Mouse (Mus musculus) midbrain, embryonic 16.5 days (tissue): ENCODE measurements around the gene Slfnl1. TPM values are rescaled to one million over a fixed set of nuclear protein-coding genes. Genes with fewer than 3 reads are reported as not detected.

ENCODE experiments used
- ATAC-seq: fragments of 200-750 bp; cut with Nextera tagmentation; 2 replicates; pipeline ENCODE4 v1.8.0; 2017; ENCODE audit warnings: moderate TSS enrichment
- H3K27ac ChIP-seq: fragments of 300-500 bp; sonication (generic); 2 replicates; pipeline ENCODE4 v1.5.1; 2014; ENCODE audit warnings: mild to moderate bottlenecking, low read length, mixed read lengths
- H3K27me3 ChIP-seq: fragments of 300-500 bp; sonication (generic); 2 replicates; pipeline ENCODE4 v1.6.1; 2014; ENCODE audit warnings: low read depth, low read length, mixed read lengths; ENCODE audit not compliant: control insufficient read depth, insufficient read depth
- H3K36me3 ChIP-seq: fragments of 300-500 bp; sonication (generic); 2 replicates; pipeline ENCODE4 v1.6.1; 2014; ENCODE audit warnings: mild to moderate bottlenecking, low read length, moderate library complexity, mixed read lengths; ENCODE audit not compliant: control insufficient read depth, insufficient read depth
- H3K4me1 ChIP-seq: fragments of 300-500 bp; sonication (generic); 2 replicates; pipeline ENCODE4 v1.6.1; 2014; ENCODE audit warnings: mild to moderate bottlenecking, low read length, mixed read lengths; ENCODE audit not compliant: control insufficient read depth, insufficient read depth
- H3K4me2 ChIP-seq: fragments of 300-500 bp; sonication (generic); 2 replicates; pipeline ENCODE4 v1.6.1; 2014; ENCODE audit warnings: mild to moderate bottlenecking, low read length, mixed read lengths
- H3K4me3 ChIP-seq: fragments of 300-500 bp; sonication (generic); 2 replicates; pipeline ENCODE4 v1.5.1; 2014; ENCODE audit warnings: low read depth, mild to moderate bottlenecking, low read length, moderate library complexity, mixed read lengths
- H3K9ac ChIP-seq: fragments of 300-500 bp; sonication (generic); 2 replicates; pipeline ENCODE4 v1.6.1; 2014; ENCODE audit warnings: low read depth, low read length, mixed read lengths
- H3K9me3 ChIP-seq: fragments of 300-500 bp; sonication (generic); replicated peaks from 2 replicates; pipeline ENCODE4 v1.6.1; 2014; ENCODE audit warnings: mild to moderate bottlenecking, low read length, mixed read lengths; ENCODE audit not compliant: control insufficient read depth, poor library complexity, severe bottlenecking
- WGBS: fragments of 180-500 bp; shearing (Covaris S2); extraction: QIAGEN DNeasy Blood & Tissue Kit; methylation state at CpG from one replicate; pipeline ENCODE4 v1.1.7; 2014; 5-methylcytosine and 5-hydroxymethylcytosine counted together
- polyA plus RNA-seq: library from polyadenylated mRNA; unstranded; fragments of >200 nt; fragmentation: Nextera tagmentation; extraction: Ambion mirVana; gene quantifications from 2 replicates; pipeline ENCODE4 v1.2.1, GENCODE M21; 2015

The Slfnl1 gene
- not detected in 2 replicates for polyA plus RNA-seq

GRCm38 (mm10) chr4:120531986-120532385 lies at the start of gene Slfnl1:
Gene Slfnl1, plus strand, starts transcription at chr4:120532231.
- no peak within 1 kb of the TSS for H3K9ac ChIP-seq
- no peaks in the 10 kb centered on the region for H3K4me1 ChIP-seq
- H3K27ac ChIP-seq = no peak within 1 kb of the TSS
- no peak within 1 kb of the TSS for H3K4me2 ChIP-seq
- no peak within 1 kb of the TSS for H3K4me3 ChIP-seq
- WGBS = 86% methylated on average over 6 of the region's 6 CpGs
- peaks cover 25% of the 10 kb centered on the region for H3K36me3 ChIP-seq
- no peak for ATAC-seq
- no peaks in the 10 kb centered on the region for H3K27me3 ChIP-seq
- H3K9me3 ChIP-seq = no peaks in the 10 kb centered on the region

- H3K9me3 ChIP-seq = no peaks in the 10 kb centered on the region
- peaks cover 7% of the 10 kb centered on the region for H3K36me3 ChIP-seq
These were observed 44.3 kb upstream of the Slfnl1 start for GRCm38 (mm10) chr4:120487707-120488106.

DNA sequence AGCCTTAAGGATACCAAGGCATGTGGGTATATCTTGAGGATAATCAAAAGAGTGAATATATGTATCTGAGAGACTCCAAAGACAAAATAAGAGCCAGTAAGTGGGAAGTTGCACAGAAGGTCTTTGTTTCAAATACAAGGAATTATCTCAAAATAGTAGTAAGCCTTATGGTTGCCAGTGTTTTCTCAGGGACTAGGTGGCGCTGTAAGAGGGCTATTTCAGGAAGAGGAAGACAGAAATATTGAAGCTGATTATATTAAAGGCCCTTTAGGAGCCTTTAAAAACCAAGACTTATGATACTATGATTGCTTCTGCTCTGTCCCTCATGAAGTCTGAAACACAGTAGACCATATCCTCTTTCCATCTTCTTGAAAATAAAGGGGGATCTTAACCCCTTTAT lies 25.1 kb upstream of the Slfnl1 start:
- Histone ChIP-seq H3K4me1 (no peaks in the 10 kb centered on the region), H3K4me3 (no peak overlapping the region), H3K4me2 (no peak overlapping the region), H3K9me3 (no peaks in the 10 kb centered on the region; the same call in 1 of the 2 replicates), H3K27me3 (no peaks in the 10 kb centered on the region), H3K36me3 (peaks cover 21% of the 10 kb centered on the region), H3K27ac (no peak overlapping the region), H3K9ac (no peak overlapping the region)
- no peak for ATAC-seq
- WGBS = 92% methylated on average over 1 of the region's 1 CpGs

More at GRCm38 (mm10) chr4:120487707-120488106, 44.3 kb upstream of the Slfnl1 start:
- Histone ChIP-seq H3K4me1 (no peaks in the 10 kb centered on the region), H3K9ac (no peak overlapping the region), H3K4me2 (no peak overlapping the region), H3K27me3 (no peaks in the 10 kb centered on the region), H3K27ac (no peak overlapping the region), H3K4me3 (no peak overlapping the region)
- no peak for ATAC-seq
- whole genome bisulfite sequencing = 48% methylated on average over 1 of the region's 1 CpGs

DNA sequence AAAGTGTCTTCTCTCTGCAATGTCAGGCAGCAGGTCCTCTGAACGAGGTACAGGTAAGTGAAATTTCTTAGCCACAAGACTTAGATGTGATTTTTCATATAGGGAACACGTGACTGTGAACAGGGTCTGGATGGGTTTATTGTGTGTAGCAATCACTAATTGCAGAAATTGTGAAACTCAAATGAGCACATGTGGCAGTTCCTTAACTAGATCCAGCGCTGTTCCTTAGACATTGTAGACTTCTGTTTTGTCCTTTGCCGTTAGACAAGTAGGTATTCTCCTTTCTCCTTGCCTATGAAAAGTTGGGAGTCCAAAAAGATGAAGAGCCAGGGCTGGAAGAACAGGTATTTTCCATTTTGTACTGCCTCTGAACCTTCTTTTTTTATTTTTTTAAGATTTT lies 20.8 kb upstream of the Slfnl1 start:
- Histone ChIP-seq H3K27ac (no peak overlapping the region), H3K4me1 (no peaks in the 10 kb centered on the region), H3K4me2 (no peak overlapping the region), H3K4me3 (no peak overlapping the region), H3K36me3 (peaks cover 30% of the 10 kb centered on the region), H3K9me3 (no peaks in the 10 kb centered on the region; the same call in 1 of the 2 replicates), H3K9ac (no peak overlapping the region), H3K27me3 (no peaks in the 10 kb centered on the region)
- 97% methylated on average over 4 of the region's 4 CpGs for WGBS
- no peak for ATAC-seq

GRCm38 (mm10) chr4:120514366-120514765 lies 17.7 kb upstream of the Slfnl1 start:
- H3K4me1 ChIP-seq = no peaks in the 10 kb centered on the region
- H3K27me3 ChIP-seq = no peaks in the 10 kb centered on the region
- no peak overlapping the region for H3K4me3 ChIP-seq
- H3K9ac ChIP-seq = no peak overlapping the region
- peaks cover 34% of the 10 kb centered on the region for H3K36me3 ChIP-seq
- H3K9me3 ChIP-seq = no peaks in the 10 kb centered on the region; the same call in 1 of the 2 replicates
- no peak for ATAC-seq
- H3K27ac ChIP-seq = no peak overlapping the region
- H3K4me2 ChIP-seq = no peak overlapping the region
- 100% methylated on average over 2 of the region's 2 CpGs for WGBS

DNA sequence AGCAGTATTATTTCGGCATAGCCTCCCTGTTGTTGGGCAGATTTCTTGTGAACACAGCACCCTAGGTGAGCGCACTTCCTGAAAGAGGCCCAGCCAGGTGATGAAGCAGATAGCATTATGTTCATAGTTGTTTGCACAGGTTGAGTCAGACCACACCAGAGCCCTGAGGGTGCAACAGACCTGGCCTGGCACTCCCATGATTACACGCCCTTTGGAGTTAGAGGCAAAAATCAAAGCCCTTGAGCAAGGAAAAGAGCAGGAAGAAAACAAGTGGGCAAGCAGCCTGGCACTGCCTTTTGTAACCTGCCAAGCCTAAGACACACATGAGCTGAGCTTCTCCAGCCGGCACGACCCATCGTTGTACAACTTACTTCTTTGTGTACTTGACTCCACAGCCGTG lies 15.5 kb upstream of the Slfnl1 start:
- no peak overlapping the region for H3K4me2 ChIP-seq
- WGBS = 96% methylated on average over 7 of the region's 7 CpGs
- peaks cover 33% of the 10 kb centered on the region for H3K36me3 ChIP-seq

GRCm38 (mm10) chr4:120516907-120517306 lies 15.1 kb upstream of the Slfnl1 start:
- WGBS = 98% methylated on average over 7 of the region's 7 CpGs
- no peak overlapping the region for H3K4me2 ChIP-seq
- H3K36me3 ChIP-seq = peaks cover 36% of the 10 kb centered on the region
- no peak for ATAC-seq
- no peak overlapping the region for H3K27ac ChIP-seq
- H3K4me1 ChIP-seq = no peaks in the 10 kb centered on the region
- no peaks in the 10 kb centered on the region for H3K27me3 ChIP-seq
- no peaks in the 10 kb centered on the region for H3K9me3 ChIP-seq
- no peak overlapping the region for H3K4me3 ChIP-seq
- H3K9ac ChIP-seq = no peak overlapping the region

More for the DNA sequence above, 15.5 kb upstream of the Slfnl1 start:
- ATAC-seq = no peak
- Histone ChIP-seq H3K9ac (no peak overlapping the region), H3K4me3 (no peak overlapping the region), H3K27me3 (no peaks in the 10 kb centered on the region), H3K4me1 (no peaks in the 10 kb centered on the region), H3K9me3 (no peaks in the 10 kb centered on the region), H3K27ac (no peak overlapping the region)

- Histone ChIP-seq H3K9ac (no peak overlapping the region), H3K36me3 (peaks cover 38% of the 10 kb centered on the region), H3K27me3 (no peaks in the 10 kb centered on the region), H3K4me2 (no peak overlapping the region), H3K9me3 (no peaks in the 10 kb centered on the region), H3K27ac (no peak overlapping the region), H3K4me1 (no peaks in the 10 kb centered on the region), H3K4me3 (no peak overlapping the region)
- WGBS = 83% methylated on average over 4 of the region's 4 CpGs
- ATAC-seq = no peak
These were observed 14.7 kb upstream of the Slfnl1 start for GRCm38 (mm10) chr4:120517335-120517734.

DNA sequence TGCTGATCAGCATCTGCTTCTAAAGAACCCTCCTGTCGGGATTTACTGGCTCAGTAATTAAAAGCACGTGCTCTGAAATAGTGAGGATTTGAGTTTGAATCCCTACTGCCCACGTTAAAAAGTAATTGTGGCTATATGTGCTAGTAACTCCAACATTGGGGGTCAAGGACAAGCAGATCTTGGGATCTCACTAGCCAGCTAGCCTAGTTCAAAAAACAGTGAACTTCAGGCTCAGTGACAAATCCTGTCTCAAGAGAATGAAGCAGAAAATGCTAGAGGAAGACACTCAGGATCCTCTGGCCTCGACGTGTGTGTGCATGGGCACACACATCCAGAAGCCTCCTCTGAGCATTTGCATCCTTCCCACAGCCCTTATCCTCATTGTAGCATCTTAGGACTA lies 10.3 kb upstream of the Slfnl1 start:
- Histone ChIP-seq H3K9ac (no peak overlapping the region), H3K9me3 (no peaks in the 10 kb centered on the region), H3K4me2 (no peak overlapping the region), H3K27ac (no peak overlapping the region), H3K4me3 (no peak overlapping the region), H3K36me3 (peaks cover 41% of the 10 kb centered on the region), H3K4me1 (no peaks in the 10 kb centered on the region), H3K27me3 (no peaks in the 10 kb centered on the region)
- no peak for ATAC-seq
- 70% methylated on average over 5 of the region's 5 CpGs for WGBS
